Mouse (Mus musculus) spleen, adult 12 weeks (tissue): ENCODE results near the gene Agap1.

Source experiments
- DNase-seq: peaks from one replicate; pipeline ENCODE4 v3.0.0; 2022; ENCODE audit warnings: low spot score

Agap1 gene

DNA sequence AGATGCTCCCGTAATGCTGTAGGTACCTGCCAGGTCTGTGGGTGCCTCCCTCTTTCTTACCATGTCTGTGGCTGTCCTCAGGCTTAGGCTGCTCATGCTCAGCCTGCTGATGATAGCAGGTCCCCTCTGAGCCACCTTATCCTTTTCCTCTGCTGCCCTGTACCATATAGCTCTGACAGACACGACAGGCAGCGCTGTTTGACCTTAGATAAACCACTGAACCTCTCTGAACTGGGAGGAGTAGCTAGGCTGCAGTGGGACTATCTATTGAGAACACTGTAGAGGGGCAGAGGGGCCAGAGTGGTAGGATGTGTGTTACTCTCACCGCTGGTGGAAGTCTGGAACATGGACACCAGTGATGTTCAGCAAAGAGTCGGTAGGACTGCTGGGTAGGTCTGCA lies 211.5 kb downstream of the Agap1 start:
- DNase-seq: no peak

DNA sequence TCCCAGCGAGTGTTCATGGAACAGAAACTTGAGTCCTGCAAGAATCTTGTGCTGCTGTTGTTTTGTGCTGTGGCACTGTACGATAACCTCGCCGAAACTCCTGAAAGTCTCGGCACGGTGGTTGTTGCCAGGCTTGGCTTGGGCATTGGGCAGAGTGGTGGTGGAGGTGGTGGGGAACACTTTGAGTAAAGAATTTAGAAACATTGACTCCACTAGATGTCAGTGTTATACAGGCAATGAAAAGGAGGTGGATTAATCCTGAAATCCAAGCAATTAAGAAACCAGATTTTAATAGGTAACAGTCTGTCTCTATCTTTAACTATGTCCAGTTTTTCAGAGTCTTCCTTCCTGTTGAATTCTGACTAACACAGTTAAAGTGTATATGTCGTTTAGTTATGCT lies 212.8 kb downstream of the Agap1 start:
- DNase-seq: no peak

DNA sequence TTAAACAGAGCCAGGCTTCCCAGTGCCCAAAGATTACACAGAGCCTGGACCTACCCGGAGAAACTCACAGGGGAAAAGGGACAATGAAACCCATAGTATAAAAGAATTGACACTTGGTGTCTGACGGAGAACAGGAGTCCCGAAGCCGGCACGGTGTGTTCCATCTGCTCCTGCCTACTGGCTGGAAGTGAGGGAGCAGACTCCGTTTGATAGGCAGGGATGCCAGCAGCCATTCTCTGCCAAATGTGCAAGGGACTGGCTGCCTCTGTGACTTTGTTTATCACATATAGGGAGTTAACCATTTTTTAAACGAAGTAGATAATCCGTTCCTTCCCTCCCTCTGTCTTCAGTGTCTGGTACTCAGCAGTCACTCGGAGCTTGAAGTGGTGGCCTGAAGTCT lies 214.0 kb downstream of the Agap1 start:
- DNase-seq: no peak

DNA sequence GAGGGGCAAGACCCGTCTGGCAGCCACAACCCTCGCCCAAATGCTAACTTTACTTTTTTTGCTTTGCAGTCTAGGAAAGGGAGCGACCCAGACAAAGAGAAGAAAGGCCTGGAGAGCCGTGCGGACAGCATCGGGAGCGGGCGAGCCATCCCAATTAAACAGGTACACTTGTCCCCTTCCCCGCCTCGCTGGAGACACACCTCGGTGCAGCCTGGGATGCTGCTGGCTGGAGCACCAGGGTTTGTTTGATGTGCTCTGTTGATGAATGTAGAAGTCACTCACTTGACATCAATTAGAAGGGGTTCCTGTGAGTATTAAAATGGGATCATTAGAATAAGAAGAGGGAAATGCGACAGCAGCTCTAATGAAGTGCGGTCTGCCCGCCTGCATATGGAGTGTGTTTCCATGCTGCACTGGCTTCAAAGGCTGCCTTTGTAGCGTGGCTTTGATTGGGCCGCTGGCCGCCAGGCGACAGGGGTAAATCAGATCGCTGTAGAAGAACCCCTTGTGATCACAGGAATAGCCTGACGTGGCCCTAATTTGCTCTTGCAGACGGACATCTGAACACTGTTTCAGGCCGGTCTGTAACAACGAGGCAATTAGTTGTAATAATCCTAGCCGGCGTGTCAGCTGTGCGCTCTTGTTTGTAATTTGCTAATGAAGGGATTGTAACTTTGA lies 216.6 kb downstream of the Agap1 start:
- DNase-seq: no peak

DNA sequence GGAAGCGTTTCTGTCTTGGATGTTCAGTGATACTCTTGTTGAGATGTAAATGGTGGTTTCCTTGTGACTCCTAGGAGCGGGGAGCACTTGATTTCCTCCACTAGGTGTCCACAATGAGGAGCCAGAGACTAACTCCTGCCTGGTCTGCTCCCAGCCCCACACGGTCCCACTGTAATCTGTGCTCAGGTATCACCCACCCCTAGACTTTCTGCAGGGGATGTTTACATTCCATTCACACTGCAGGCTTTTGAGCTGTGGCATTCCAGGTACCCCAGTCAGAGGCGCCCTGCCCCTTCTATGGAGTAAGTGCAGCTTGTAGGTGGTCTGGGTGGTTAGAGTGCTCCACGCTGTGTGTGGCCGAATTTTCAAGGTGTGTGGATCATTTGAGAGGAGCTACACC lies 218.5 kb downstream of the Agap1 start:
- DNase-seq: no peak

DNA sequence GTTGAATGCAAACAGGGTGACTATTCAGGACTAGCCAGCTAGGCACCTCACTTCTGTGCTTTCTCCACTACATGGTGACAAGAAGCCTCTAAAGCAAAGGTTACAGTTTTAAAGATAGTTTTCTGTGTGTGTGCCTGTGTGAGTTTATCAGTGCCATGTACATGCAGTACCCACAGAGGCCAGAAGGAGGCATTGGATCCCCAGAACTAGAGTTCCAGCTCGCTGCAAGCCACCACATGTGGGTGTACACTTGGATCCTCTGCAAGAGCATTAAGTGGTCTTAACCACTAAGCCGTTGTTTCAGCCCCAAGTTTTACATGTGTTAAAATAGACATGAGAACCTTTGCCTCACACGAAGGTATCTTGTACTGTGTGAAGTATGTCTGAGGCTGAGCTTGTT lies 219.1 kb downstream of the Agap1 start:
- DNase-seq: no peak

DNA sequence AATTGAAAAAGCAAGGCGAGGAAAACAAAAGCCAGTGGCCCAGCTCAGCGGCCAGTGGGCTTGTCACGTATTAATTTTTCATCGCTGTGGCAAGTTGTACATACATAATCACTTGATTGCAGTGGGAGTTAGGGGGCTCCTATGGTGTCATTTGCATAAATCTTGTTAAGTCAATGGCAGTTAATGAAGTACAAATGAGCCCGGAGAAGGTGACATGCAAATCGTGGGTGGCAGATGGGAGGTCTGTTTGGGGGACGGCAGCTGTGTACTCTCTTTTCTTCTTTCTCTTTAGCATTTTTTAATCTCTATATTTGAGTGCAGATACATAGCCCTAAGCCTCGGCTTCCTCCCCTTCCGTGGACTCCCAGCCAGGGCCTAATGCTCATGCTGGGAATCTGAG lies 220.1 kb downstream of the Agap1 start:
- DNase-seq: no peak

DNA sequence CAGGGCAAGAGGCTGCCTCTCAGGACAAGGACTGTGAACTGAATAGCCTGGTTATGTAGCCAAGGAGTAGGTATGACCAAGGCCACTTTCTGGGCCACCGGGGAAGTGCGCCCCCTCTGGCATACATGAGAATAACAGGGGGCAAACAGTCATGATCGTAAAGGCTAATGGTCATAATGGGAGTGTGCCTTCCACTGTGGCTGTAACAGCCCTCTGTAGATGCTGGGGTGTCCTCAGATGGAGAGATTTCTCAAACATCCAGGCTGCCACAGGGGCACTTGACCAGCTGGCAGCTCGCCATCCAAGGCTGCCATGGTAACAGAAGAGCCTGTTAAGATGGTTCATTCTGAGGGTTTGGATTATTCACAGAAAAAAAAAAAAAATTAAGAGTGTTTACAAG lies 221.8 kb downstream of the Agap1 start:
- DNase-seq: no peak

DNA sequence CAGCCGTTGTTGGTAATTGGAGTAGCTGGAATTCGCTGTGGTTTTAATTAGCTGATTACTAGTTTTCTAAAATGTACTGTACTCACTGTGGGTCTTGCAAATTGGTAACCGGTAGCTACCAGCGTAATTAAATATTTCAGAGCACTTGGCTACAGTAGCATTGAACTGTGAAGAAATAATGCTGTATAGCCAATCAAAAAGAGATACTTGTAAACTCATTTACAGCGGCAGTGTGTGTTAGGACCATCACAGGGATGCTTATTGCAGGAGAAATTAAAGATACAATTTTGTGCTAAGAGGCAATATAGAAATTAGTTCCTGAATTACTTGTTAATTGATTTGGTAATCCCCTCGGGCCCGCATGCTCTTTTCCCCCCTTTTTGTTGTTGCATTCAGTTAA lies 226.1 kb downstream of the Agap1 start:
- DNase-seq: no peak

DNA sequence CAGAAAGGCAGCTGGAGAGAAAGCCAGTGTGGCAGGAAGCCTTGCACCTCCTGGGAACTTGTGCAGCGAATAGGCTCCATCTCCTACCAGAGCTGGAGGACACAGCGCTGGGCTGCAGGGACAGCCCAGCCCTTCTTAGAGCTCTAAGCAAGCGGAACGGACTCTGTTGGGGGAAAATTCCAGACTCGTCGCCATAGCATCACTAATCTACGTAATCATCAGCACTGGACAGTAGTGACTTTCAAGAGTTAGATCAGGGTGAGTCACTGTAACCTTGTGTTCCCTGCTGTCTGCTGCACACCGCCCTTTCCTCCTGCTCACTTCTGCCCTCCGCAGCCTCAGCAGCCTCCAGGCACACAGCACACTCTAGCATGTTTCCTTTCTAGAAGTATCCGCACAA lies 234.3 kb downstream of the Agap1 start:
- DNase-seq: no peak

DNA sequence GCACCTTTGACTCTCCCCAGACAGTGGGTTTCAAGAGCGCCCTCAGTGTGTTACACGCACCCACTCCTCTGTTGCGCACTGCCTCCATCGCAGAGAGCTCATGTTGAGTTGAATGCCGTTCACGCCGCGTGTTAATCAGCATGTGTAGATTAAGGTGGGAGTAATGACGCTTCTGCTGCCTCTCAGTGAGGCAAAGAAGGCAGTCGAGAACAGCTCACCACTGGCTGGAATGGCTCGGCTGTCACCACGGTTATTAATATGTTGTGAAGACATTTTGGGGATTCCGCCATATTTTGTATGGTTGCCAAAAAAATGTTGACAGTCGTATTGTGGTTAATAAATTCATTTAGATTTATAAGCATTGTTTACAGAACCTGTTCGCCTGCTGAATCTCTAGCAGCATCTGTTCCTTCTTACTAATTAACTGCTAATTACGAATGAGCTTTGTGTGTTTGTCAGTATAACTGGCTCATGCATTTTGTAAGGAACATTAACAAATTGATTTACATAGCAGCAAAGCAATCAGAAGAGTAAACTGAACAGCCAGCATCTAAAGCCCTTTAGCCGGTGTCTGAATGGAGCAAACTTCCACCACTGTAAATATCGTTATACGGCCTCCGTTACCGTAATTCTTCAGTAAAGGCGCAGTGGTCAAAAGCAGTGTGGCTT lies 235.1 kb downstream of the Agap1 start:
- DNase-seq: no peak

DNA sequence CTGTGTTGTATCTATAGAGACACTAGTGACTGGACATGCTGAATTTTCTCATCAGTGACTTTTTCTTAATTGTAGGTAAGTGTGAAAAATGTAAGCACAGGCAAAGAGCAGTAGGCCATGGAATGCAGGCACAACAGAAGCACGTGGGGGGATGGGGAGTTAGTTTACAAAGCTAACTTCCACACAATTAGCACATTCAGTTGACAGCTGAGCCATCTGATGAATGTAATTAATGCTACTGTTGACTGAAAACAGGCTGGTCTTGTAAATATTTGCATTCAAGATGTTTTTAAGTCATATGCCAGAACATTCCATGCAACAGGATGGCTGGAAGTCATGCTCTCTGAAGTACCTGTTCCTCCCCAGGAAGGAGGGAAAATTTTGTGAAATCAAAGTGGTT lies 236.5 kb downstream of the Agap1 start:
- no peak for DNase-seq

DNA sequence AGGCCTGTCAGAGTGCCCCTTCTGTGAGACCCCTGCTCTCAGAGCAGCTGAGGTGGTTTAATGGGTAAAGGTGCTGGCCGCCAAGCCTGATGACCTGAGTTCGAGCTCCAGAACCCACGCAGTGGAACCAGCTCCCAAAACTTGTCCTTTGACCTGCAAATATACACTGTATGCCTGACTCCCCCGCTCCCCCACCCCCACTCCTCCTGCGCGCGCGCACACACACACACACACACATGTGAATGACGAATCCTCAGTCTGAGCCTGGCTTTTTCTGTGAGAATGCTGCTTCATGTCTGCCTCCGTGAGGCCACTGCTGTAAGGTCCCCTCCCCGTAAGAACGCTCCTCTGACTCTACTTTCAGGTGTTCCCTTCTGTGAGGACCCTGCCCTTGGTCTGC lies 237.8 kb downstream of the Agap1 start:
- DNase-seq: no peak

DNA sequence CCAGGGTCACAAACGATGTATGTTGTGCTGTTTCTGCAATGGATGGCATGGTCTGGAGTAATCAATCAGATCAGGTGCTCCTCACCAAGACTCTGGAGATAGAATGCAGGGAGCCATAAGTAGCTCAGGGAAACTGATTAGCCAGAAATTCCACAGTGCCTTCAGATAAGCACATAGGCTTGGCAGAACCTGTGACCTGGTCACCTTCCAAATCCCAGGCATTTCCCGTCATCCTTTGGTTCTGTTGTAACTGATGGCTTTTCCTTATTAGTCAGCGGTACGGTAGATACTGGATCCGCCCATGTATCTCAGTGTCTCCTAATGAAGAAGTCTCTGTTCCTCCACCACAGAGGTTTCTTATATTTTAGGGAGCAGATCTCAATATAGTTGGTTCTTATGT lies 240.3 kb downstream of the Agap1 start:
- DNase-seq: no peak

DNA sequence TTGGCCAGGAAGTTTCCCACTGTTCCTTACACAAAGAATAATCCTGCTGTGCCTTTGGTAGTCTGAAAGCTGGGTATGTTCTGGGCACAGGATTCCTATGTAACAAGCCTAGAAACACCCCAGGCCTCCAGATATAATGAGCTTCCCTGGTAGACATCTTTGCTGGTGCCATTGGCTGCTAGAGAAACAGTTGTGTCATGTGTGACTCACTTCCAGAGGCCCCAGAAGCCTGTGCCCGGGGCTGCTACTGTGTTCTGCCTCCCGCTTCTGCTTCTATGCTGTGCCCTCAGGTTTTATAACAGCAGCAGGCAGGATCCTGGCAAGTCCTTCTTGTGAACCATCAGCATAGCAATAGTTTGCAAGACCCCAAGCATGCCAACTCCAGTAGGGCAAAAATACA lies 242.6 kb downstream of the Agap1 start:
- DNase-seq: no peak

DNA sequence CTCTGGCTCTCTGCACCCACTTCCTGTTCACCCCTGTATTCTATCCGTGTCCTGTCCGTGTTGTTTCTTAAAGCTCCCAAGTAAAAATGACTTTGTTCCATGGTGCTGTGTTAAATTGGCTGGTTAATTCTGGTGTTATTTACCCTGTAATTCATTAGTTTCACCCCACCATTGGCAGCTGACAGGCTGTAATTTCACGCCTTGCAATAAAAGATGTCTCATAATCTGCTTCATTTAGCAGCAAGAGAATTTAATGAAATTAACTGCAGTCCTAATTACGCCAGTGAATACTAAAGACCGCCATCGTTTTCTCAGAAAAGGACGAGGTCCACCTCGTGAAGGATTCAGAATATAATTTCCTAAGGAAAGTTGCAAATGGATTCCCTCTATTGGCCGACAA lies 245.6 kb downstream of the Agap1 start:
- no peak for DNase-seq

DNA sequence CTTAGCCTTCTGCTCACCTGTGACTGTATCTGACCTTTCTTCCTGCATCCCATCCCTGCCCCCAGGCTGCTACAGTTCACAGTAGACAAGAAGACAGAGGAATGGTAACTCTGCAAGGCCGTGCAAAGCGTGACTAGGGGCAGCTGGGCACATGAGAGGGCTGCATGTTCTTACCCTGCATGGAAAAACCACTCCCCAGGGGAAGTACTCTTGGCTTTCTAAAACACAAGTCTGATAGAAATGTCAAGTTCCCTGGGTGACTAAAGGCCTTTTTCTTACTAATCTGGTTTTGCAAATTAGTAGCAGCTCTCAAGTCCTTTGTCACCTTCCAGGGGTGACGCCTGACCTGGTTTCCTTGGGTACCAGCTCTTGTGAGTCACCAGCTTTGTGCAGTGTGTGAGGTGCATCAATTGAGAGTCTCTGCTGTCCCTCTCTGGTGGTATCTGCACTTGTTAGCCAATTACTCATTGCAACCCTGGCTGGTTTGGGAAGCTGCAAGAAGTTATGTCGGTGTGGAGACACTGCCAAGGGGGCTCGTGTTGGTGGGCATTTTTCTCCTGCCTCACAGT lies 246.6 kb downstream of the Agap1 start:
- DNase-seq: no peak

DNA sequence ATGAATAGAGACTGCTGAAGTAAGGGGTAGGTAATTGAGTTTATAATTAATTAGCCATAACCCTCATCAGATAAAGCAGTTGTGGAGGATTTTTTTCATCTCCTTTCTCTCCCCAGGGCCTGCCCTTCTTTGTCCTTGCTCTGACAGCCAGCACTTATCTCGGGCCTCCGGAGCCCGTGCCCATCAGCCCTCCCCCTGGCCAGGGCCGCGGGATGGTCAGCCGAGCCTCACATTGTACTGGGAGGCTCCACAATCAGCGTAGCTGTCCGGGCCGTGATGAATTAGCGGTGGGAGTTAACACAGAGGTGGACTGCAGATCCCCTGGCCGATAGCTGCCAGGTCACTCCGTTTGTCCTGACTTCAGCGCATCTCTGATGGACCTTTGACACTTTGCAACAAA lies 248.7 kb downstream of the Agap1 start:
- DNase-seq: no peak

DNA sequence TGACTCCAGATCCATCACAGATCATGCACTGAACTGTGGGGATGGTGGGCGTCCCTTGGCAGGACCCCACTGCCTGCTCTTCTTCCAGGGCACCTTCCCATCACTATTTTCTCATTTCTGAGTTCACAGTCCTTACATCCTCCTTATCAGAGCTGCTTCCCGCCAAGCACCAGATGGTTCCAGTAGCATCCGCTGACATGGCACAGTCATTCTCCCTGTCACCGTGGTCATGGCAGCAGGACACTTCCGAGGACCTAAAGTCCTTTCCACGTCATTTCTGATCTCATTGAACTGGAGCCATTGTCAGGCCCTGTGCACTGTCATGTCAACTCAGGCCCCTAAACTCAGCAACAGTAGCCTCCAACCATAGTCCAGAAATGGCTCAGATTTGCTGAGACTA lies 251.1 kb downstream of the Agap1 start:
- DNase-seq: no peak

DNA sequence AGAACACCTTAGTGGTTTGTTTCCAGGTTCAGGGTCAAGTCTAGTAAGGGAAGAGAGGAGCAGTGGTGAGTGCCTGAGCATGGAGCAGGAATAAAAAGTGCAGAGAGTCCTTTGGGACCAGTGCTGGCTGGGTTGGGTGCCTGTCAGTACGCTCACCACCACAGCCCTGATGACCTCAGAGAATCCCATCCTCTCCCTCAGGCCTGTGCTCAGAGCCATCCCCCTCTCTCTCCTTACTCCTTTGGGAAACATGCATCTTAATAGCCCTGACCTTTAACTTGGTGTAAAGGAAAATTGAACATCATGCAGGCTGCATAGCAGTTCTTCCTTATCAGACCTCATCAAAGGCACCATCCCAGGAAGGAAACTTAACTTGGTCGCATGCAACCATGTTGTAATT lies 252.3 kb downstream of the Agap1 start:
- no peak for DNase-seq

DNA sequence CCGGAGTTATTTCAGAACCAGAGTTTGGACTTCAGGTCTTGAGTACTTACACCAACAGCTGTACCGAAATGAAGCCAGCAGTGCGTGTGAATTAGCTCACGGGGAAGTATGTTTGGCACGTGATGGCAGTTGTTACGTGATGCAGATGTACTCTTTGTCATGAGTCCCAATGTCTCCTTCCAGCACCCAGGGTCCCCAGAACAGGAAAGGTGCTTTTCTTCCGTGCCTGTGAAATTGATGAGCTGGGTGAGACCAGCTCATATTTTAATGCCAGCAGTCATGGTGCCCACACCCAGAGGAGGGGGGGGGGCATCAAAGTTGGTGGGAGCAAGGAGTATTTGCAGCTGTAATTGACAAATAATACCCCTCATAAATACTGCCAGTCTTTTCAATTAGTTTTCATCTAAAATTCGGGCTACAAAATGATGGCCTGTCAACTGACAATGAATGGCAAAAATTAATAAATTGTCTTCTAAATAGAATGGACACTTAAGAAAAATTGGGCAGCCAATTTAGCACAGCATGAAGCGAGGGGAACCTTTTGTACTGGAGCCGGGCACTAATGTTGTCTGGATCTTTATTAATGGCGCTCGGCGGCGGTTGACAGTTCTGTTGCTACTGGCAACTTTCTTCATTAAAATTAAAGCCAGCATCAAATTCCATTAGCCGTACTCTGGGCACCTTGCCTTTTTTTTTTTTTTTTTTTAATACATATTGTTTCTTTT lies 253.3 kb downstream of the Agap1 start:
- no peak for DNase-seq

DNA sequence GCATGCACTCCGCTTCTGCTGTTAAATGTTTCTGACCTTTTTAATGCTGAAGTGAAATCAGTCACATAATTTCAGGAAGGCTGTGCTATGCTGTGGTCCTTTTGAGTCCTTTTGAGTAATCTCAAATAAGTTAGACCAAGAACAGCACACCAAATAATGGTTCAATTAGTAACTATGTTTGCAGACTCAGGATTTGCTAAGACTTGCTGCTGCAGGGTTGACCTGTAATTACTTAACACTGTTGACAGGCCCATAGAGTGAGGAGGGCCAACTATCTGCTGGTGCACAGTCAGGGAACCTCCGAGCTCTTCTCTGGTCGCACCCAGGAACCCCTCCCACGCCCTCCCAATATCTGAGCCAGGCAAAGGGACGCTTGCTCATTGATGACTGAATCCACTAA lies 255.2 kb downstream of the Agap1 start:
- no peak for DNase-seq

DNA sequence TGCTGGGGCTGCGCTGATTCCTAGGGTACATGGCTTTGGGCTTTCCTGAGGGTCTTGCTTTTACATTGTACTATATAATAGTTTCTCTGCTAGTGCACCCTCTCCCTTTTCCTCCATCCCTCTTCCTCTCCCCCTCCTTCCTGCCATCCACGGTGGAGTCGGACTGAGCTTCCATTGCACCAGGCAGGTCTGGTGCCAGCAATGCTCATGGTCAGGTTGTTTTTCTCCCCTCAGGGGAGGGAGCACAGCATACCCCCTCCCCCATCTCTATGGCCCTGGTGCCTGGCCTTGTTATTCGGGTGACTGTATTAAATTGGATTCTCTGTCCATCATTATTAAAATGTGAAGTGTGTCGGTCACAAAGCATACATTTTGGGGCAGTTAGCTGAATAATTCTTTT lies 259.1 kb downstream of the Agap1 start:
- DNase-seq: no peak
